In the genomic region with DNA sequence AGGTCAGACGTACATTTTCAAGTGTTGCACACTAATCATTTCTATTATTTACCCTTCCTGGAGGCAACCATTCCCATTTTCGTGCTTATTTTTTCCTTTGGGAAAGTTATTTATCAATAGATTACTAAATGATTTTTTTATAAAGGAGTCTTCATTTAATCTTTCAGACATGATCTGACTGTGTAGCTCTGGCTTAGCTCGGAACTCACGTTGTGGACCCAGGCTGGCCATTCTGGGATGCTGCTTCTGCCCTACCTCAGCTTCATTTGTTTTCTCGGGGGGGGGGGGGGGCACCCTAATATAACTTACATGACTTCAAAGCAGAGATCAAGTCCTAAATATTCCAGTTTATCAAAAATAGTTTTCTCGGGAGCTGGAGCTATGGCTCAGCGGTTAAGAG, we compare ENCODE assay signal across 9 mouse cellular contexts. TPM values are rescaled to one million over a fixed set of nuclear protein-coding genes. Genes with fewer than 3 reads are reported as not detected.
DNase-seq lines count a peak whose midpoint lies in the region; ATAC-seq lines count a peak whose summit lies in the region.
"Had no signal": no experiment of that assay in that cellular context is flagged by ENCODE, and none has a peak within 500 bp of the region (broad histone marks: within the 10 kb centered on the region; RNA-seq: fewer than 3 reads in every experiment).

No protein-coding gene starts in this region.

- WGBS in heart, embryonic 11.5 days (ENCODE audit: insufficient replicate concordance) = 6% methylated on average over 7 of the region's 7 CpGs
- 4% methylated on average over 7 of the region's 7 CpGs for WGBS in liver, embryonic 13.5 days (ENCODE audit: insufficient replicate concordance)

- no peak for DNase-seq in heart, postnatal 25 days (ENCODE audit: low spot score)
- peak; percentile 12 for DNase-seq in thymus, postnatal 25 days
- no peak for DNase-seq in thymus, postnatal 36 days
- no peak for DNase-seq in liver, embryonic 13.5 days
- no peak for DNase-seq in natural killer cell, adult 2 months (ENCODE audit: low spot score in 2 of 2)
- DNase-seq in kidney, postnatal 14 days = no peak
- no peak for DNase-seq in gastrocnemius, adult 8-10 months (ENCODE audit: low spot score in 2 of 2)

- ATAC-seq in heart, embryonic 11.5 days (replicated peaks; ENCODE audit: insufficient number of reproducible peaks, low FRiP score, low TSS enrichment) = no peak
- ATAC-seq in liver, embryonic 13.5 days (ENCODE audit: low read depth) = no peak

- H3K27ac ChIP-seq in heart, embryonic 11.5 days (ENCODE audit: low read depth, low read length) = peak overlapping the region; percentile 76
- peak overlapping the region; percentile 67 for H3K27ac ChIP-seq in liver, embryonic 13.5 days

- intact Hi-C loops in heart, postnatal 25 days (cut with DNase I) = loop anchor here (5.0 to 10.0 kb wide), 2 partner anchors 148 to 311 kb away; no protein-coding TSS in a partner anchor

- peaks cover 24% of the 10 kb centered on the region for H3K36me3 ChIP-seq in heart, embryonic 11.5 days (ENCODE audit: control insufficient read depth, insufficient read depth, low read length)
- H3K36me3 ChIP-seq in liver, embryonic 13.5 days = peaks cover 34% of the 10 kb centered on the region

- H3K27me3 ChIP-seq in heart, embryonic 11.5 days (ENCODE audit: control insufficient read depth, insufficient read depth, low read length) = no peaks in the 10 kb centered on the region
- H3K27me3 ChIP-seq in liver, embryonic 13.5 days = no peaks in the 10 kb centered on the region

- H3K4me3 ChIP-seq in heart, embryonic 11.5 days (ENCODE audit: low read depth, low read length) = peak overlapping the region; percentile 94
- H3K4me3 ChIP-seq in liver, embryonic 13.5 days (replicated peaks) = peak overlapping the region; percentile 94

- H3K9ac ChIP-seq in heart, embryonic 11.5 days (ENCODE audit: low read depth, low read length) = peak overlapping the region; percentile 68; the same call in 1 of the 2 replicates
- H3K9ac ChIP-seq in liver, embryonic 13.5 days = peak overlapping the region; percentile 58

- H3K4me1 ChIP-seq in heart, embryonic 11.5 days (ENCODE audit: control insufficient read depth, insufficient read depth, low read length) = peaks cover 8% of the 10 kb centered on the region
- H3K4me1 ChIP-seq in liver, embryonic 13.5 days (replicated peaks) = peaks cover 39% of the 10 kb centered on the region

- H3K4me2 ChIP-seq in heart, embryonic 11.5 days = peak overlapping the region; percentile 70
- H3K4me2 ChIP-seq in liver, embryonic 13.5 days = peak overlapping the region; percentile 71

- no peaks in the 10 kb centered on the region for H3K9me3 ChIP-seq in heart, embryonic 11.5 days (replicated peaks; ENCODE audit: control insufficient read depth, low read length)
- no peaks in the 10 kb centered on the region for H3K9me3 ChIP-seq in liver, embryonic 13.5 days (replicated peaks)

RNA-seq across cellular contexts. Expression of a gene that starts 0.5 kb away (rescaled TPM):
- polyA plus RNA-seq in heart, embryonic 11.5 days (2014; fragmentation: Nextera tagmentation; extraction: Ambion mirVana) = 211 and 221 TPM in 2 replicates
- total RNA-seq in heart, postnatal 25 days (2021) = 100 to 1,000 TPM; 129 to 137 TPM
- polyA plus RNA-seq in liver, embryonic 13.5 days (2015; fragmentation: Nextera tagmentation; extraction: Ambion mirVana) = 220 and 240 TPM in 2 replicates
- total RNA-seq in gastrocnemius, adult 8-10 months (2022) = 100 to 1,000 TPM; 109 to 146 (median 117) TPM

RNA-seq across cellular contexts. Expression of a gene that starts 18.9 kb away (rescaled TPM):
- polyA plus RNA-seq in heart, embryonic 11.5 days (2014; fragmentation: Nextera tagmentation; extraction: Ambion mirVana) = 49.7 and 54.6 TPM in 2 replicates
- total RNA-seq in heart, postnatal 25 days (2021) = 100 to 1,000 TPM; 175 to 176 TPM
- 0.10 TPM in 1 of 2 replicates, not detected in the other for polyA plus RNA-seq in liver, embryonic 13.5 days (2015; fragmentation: Nextera tagmentation; extraction: Ambion mirVana)
- total RNA-seq in gastrocnemius, adult 8-10 months (2022) = under 1 TPM in 1 of 4 experiments, not detected in 3; 0.27 TPM
- total RNA-seq: common myeloid progenitor, adult 5-6 weeks had no signal

Comparison
In these comparisons a context has a peak if more than half of its experiments do, and no peak if none do; other contexts are left out.
1. RNA of a gene that starts 18.9 kb away (total RNA-seq): 175 to 176 TPM in heart, postnatal 25 days; 0.27 TPM in gastrocnemius, adult 8-10 months; every median in the first group is over 100 times any median in the second.